9 mouse cellular contexts compared by ENCODE assay signal in genomic region chr17:87948965-87949584, GRCm38 (mm10). TPM values are rescaled to one million over a fixed set of nuclear protein-coding genes. Genes with fewer than 3 reads are reported as not detected.
DNase-seq lines count a peak whose midpoint lies in the region; ATAC-seq and TF ChIP-seq lines count a peak whose summit lies in the region.
"Had no signal": no experiment of that assay in that cellular context is flagged by ENCODE, and none has a peak within 500 bp of the region (broad histone marks: within the 10 kb centered on the region; RNA-seq: fewer than 3 reads in every experiment).

No protein-coding gene starts in this region.

- peak; percentile 83 for DNase-seq in ES-CJ7 (ENCODE audit: low read depth, low spot score)
- DNase-seq in brain, embryonic 18.5 days (ENCODE audit: low read depth, low spot score): peak; percentile 18
- DNase-seq in forebrain, embryonic 10.5 days (ENCODE audit: extremely low spot score, low spot score): peak; percentile 75
- DNase-seq in heart, postnatal 25 days (ENCODE audit: low spot score): peak; percentile 10
- DNase-seq in layer of hippocampus, adult 2 months (ENCODE audit: low spot score in 2 of 2): peak; percentile 72 to 89
- DNase-seq in lung, embryonic 14.5 days: peak; percentile 87
- DNase-seq in ovary, postnatal 10 days (ENCODE audit: low spot score): peak; percentile 64
- peak; percentile 51 to 80 for DNase-seq in thymus, postnatal 10 days (ENCODE audit: low spot score in 2 of 2)

- H3K9me3 ChIP-seq in forebrain, embryonic 10.5 days: no peaks in the 10 kb centered on the region
- H3K9me3 ChIP-seq in lung, embryonic 14.5 days (ENCODE audit: low read depth, low read length): no peaks in the 10 kb centered on the region
- H3K9me3 ChIP-seq: liver, embryonic 15.5 days had no signal

- no peak overlapping the region for H3K9ac ChIP-seq in lung, embryonic 14.5 days
- H3K9ac ChIP-seq: liver, embryonic 15.5 days had no signal

- H3K4me3 ChIP-seq in forebrain, embryonic 10.5 days: no peak overlapping the region
- no peak overlapping the region for H3K4me3 ChIP-seq in layer of hippocampus, adult 2 months
- H3K4me3 ChIP-seq in lung, embryonic 14.5 days (ENCODE audit: low read depth, low read length): no peak overlapping the region
- H3K4me3 ChIP-seq: liver, embryonic 15.5 days had no signal

- 50% methylated on average over 16 of the region's 16 CpGs for WGBS in forebrain, embryonic 10.5 days
- 41% methylated on average over 16 of the region's 16 CpGs for WGBS in lung, embryonic 14.5 days

- no peaks in the 10 kb centered on the region for H3K36me3 ChIP-seq in forebrain, embryonic 10.5 days (replicated peaks)
- H3K36me3 ChIP-seq in lung, embryonic 14.5 days (ENCODE audit: insufficient read depth): no peaks in the 10 kb centered on the region
- H3K36me3 ChIP-seq: liver, embryonic 15.5 days had no signal

- ATAC-seq in lung, embryonic 14.5 days (ENCODE audit: insufficient read depth): peak; percentile 52; the same call in 1 of the 2 replicates

- peak; percentile 100 for TF ChIP-seq CTCF in layer of hippocampus, adult 2 months (conservative IDR thresholded peaks at IDR 0.05)
- peak; percentile 99 for TF ChIP-seq CTCF in lung, embryonic 14.5 days (IDR thresholded peaks at IDR 0.05; ENCODE audit: low read depth)

- H3K4me1 ChIP-seq in forebrain, embryonic 10.5 days: no peaks in the 10 kb centered on the region
- H3K4me1 ChIP-seq in lung, embryonic 14.5 days (ENCODE audit: insufficient read depth): no peaks in the 10 kb centered on the region
- H3K4me1 ChIP-seq: liver, embryonic 15.5 days had no signal

- no peak overlapping the region for H3K4me2 ChIP-seq in lung, embryonic 14.5 days
- H3K4me2 ChIP-seq: liver, embryonic 15.5 days had no signal

- H3K27me3 ChIP-seq in forebrain, embryonic 10.5 days (ENCODE audit: poor library complexity, severe bottlenecking): no peaks in the 10 kb centered on the region
- no peaks in the 10 kb centered on the region for H3K27me3 ChIP-seq in lung, embryonic 14.5 days (ENCODE audit: insufficient read depth, low read length)
- H3K27me3 ChIP-seq: liver, embryonic 15.5 days had no signal

- H3K27ac ChIP-seq in forebrain, embryonic 10.5 days: no peak overlapping the region
- no peak overlapping the region for H3K27ac ChIP-seq in layer of hippocampus, adult 2 months
- H3K27ac ChIP-seq in lung, embryonic 14.5 days (ENCODE audit: low read depth): no peak overlapping the region
- H3K27ac ChIP-seq: liver, embryonic 15.5 days had no signal

- intact Hi-C loops in heart, postnatal 25 days (cut with DNase I): loop anchor here (1.0 to 2.0 kb wide), 2 partner anchors 66 to 257 kb away; no protein-coding TSS in a partner anchor

RNA-seq across cellular contexts. Expression of gene Msh6, which starts 25.8 kb away (rescaled TPM):
- 111 and 115 TPM in 2 replicates for polyA plus RNA-seq in forebrain, embryonic 10.5 days (2016; fragmentation: Nextera tagmentation; extraction: Ambion mirVana)
- total RNA-seq in heart, postnatal 25 days (2021): 1 to 10 TPM; 8.7 to 9.8 TPM
- total RNA-seq in layer of hippocampus, adult 2 months (2021): 10 to 100 TPM; 13.5 to 16.4 TPM
- 62.3 and 69.8 TPM in 2 replicates for polyA plus RNA-seq in lung, embryonic 14.5 days (2014; fragmentation: Nextera tagmentation; extraction: Ambion mirVana)

RNA-seq across cellular contexts. Expression of gene Rpl36-ps4, which starts 28.3 kb away (rescaled TPM):
- polyA plus RNA-seq in forebrain, embryonic 10.5 days (2016; fragmentation: Nextera tagmentation; extraction: Ambion mirVana): not detected in 2 replicates
- total RNA-seq in heart, postnatal 25 days (2021): not detected
- not detected for total RNA-seq in layer of hippocampus, adult 2 months (2021)
- polyA plus RNA-seq in lung, embryonic 14.5 days (2014; fragmentation: Nextera tagmentation; extraction: Ambion mirVana): not detected in 2 replicates
- polyA plus RNA-seq: liver, embryonic 15.5 days had no signal

Comparison
In these comparisons a context has a peak if more than half of its experiments do, and no peak if none do; other contexts are left out.
1. DNase-seq: peak in every context shown above with its lines; median percentile 87 in lung, embryonic 14.5 days; 83 in ES-CJ7; 80 in layer of hippocampus, adult 2 months; 75 in forebrain, embryonic 10.5 days; 66 in thymus, postnatal 10 days; 64 in ovary, postnatal 10 days; 18 in brain, embryonic 18.5 days; 10 in heart, postnatal 25 days.